Mouse (Mus musculus) left cerebral cortex, postnatal 14 days (tissue): ENCODE measurements around the gene Olfr1183. TPM values are rescaled to one million over a fixed set of nuclear protein-coding genes. Genes with fewer than 3 reads are reported as not detected.
"Not testable (repeated sequence)": the region's sequence is repeated elsewhere in the genome, so short reads cannot be mapped to it uniquely, and the experiment has no call there.

Experiments used
- DNase-seq, 2 experiments: peaks; one replicate each; pipeline ENCODE4 v3.0.0; 2021 to 2022; ENCODE audit warnings: low spot score in 2 of 2, mixed read lengths in 1 of 2
- intact Hi-C: fragments of 180-260 bp; cut with DNase I; formaldehyde crosslinking; loops from one replicate; pipeline ENCODE4 v1.15.1; 2025
- long read RNA-seq, 2 experiments: library from polyadenylated mRNA; stranded (forward); transcript quantifications; one replicate each; pipeline ENCODE4 v2.0.0; 2021
- total RNA-seq, 2 experiments: library from RNA; stranded (reverse); gene quantifications; 2 replicates each; pipeline ENCODE4 v1.2.3; 2021

The Olfr1183 gene
- not detected for total RNA-seq
- long read RNA-seq, experiment 1: 0 reads
- long read RNA-seq, experiment 2: 0 reads

GRCm38 (mm10) chr2:88454567-88454966 lies at the start of gene Olfr1183:
Olfr1183 (plus strand) TSS chr2:88454867.
- intact Hi-C loops, DNase-seq: not testable (repeated sequence)

GRCm38 (mm10) chr2:88406353-88406752 lies 48.3 kb upstream of the Olfr1183 start, which contains the start of gene Olfr1179:
Olfr1179 (minus strand) TSS chr2:88406453.
- intact Hi-C loops: no loop called here
- DNase-seq: no peak

DNA sequence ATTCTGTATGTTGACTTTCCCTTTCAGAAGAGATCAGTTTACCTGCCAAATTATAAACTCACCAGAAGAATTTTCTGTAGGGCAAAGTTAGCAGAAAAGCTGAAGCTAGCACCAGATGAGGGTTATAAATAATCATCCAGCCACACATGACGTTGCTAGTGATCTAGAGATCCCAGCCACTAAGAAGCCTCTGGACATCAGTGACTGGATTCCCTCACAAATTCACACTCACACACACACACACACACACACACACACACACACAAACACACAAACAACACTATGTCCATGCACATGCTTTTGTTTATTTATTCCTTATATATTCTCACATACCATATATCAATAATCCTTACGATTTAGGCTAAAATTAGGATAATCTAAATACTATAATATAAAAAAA lies 35.6 kb upstream of the Olfr1183 start, which contains the start of gene Olfr1180:
Gene Olfr1180 (minus strand): TSS at position 101 of the 400 bp plus-strand sequence.
- DNase-seq: no peak
- intact Hi-C loops: no loop called here

- DNase-seq: no peak
- intact Hi-C loops: no loop called here
These were observed 28.6 kb upstream of the Olfr1183 start, which contains the start of gene Olfr1181 for GRCm38 (mm10) chr2:88426071-88426470. Olfr1181 (minus strand) TSS chr2:88426171.

- DNase-seq: no peak
- intact Hi-C loops: no loop called here
These were observed 5.6 kb upstream of the Olfr1183 start, which contains the start of gene Gm13757 for GRCm38 (mm10) chr2:88449031-88449430. Gm13757 (minus strand) TSS chr2:88449131.

DNA sequence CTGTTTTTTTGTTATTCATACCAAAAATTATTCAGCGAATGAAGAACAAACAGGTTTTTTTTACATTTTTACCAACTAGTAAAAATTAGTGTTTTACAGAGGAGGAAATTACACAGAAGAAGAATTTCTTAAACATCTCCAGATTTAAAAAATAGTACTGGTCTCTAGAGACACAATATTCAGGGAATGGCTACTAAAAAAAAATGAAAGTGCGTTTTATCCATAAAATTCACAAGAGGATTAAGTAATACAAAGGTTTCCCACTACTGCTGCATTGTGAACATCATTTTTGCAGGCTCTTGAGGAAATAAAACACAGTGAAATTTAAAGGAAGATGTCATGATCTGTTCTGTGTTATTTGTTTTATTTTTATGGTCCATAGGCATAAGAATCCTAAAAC lies 28.6 kb downstream of the Olfr1183 start, which contains the start of gene Olfr1184:
Gene Olfr1184 (plus strand): TSS at position 301 of the 400 bp plus-strand sequence.
- intact Hi-C loops: no loop called here
- no peak for DNase-seq

GRCm38 (mm10) chr2:88493020-88493419 lies 38.4 kb downstream of the Olfr1183 start, which contains the start of gene Olfr1185-ps1:
Olfr1185-ps1 (plus strand) TSS chr2:88493320.
- intact Hi-C loops: no loop called here
- no peak for DNase-seq

DNA sequence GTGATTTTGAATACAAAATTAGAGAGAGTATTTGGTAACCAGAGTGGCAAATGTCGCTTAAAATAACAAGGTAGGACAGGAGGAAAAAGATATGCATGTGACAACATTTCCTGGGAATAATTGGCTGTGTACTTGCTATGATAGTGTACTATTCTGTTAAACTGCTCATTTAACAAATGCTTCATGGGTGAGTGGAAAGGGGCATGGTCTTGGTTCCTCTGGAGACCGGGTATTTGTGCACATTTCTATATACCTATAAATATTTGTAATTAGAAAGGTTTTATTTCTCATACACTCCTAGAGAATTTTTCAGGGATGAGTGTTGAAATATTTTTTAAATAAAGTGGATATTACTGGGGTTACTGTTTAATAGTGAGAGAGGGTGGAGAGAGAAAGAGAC lies 63.6 kb downstream of the Olfr1183 start, which contains the start of gene Olfr1186:
Gene Olfr1186 (plus strand): TSS at position 301 of the 400 bp plus-strand sequence.
- intact Hi-C loops: no loop called here

More for the DNA sequence above, 63.6 kb downstream of the Olfr1183 start, which contains the start of gene Olfr1186:
- no peak for DNase-seq

Other genes starting within 250 kb of the Olfr1183 start
- not detected for gene Olfr1170, start 226.5 kb upstream of the Olfr1183 start, total RNA-seq
- not detected for gene Olfr1173, start 175.0 kb upstream of the Olfr1183 start, total RNA-seq
- gene Olfr1174-ps, start 139.7 kb upstream of the Olfr1183 start, total RNA-seq: not detected
- gene Olfr1175-ps, start 127.7 kb upstream of the Olfr1183 start, total RNA-seq: not detected
- gene Olfr1176, start 118.1 kb upstream of the Olfr1183 start, total RNA-seq: not detected
- not detected for gene Olfr1177-ps, start 108.4 kb upstream of the Olfr1183 start, total RNA-seq
- not detected for gene Olfr1178, start 67.8 kb upstream of the Olfr1183 start, total RNA-seq
- gene Olfr1179, start 48.4 kb upstream of the Olfr1183 start, total RNA-seq: not detected
- not detected for gene Olfr1180, start 35.7 kb upstream of the Olfr1183 start, total RNA-seq
- gene Olfr1181, start 28.7 kb upstream of the Olfr1183 start, total RNA-seq: not detected
- gene Gm13757, start 5.7 kb upstream of the Olfr1183 start, total RNA-seq: not detected
- not detected for gene Olfr1184, start 28.7 kb downstream of the Olfr1183 start, total RNA-seq
- not detected for gene Olfr1185-ps1, start 38.5 kb downstream of the Olfr1183 start, total RNA-seq
- not detected for gene Olfr1186, start 63.7 kb downstream of the Olfr1183 start, total RNA-seq
- gene Olfr1188, start 102.1 kb downstream of the Olfr1183 start, total RNA-seq: not detected
- gene Olfr1189, start 131.6 kb downstream of the Olfr1183 start, total RNA-seq: not detected
- not detected for gene Olfr1191-ps1, start 185.7 kb downstream of the Olfr1183 start, total RNA-seq
- not detected for gene Olfr1192-ps1, start 193.6 kb downstream of the Olfr1183 start, total RNA-seq
- not detected for gene Olfr1193, start 220.8 kb downstream of the Olfr1183 start, total RNA-seq
- gene Olfr1195, start 234.3 kb downstream of the Olfr1183 start, total RNA-seq: not detected
- not detected for gene Olfr1196, start 249.7 kb downstream of the Olfr1183 start, total RNA-seq